Mouse (Mus musculus): ENCODE results near the gene Txnrd1.

- TF ChIP-seq CTCF (IDR thresholded peaks at IDR 0.05; ENCODE audit: borderline replicate concordance, insufficient read depth, low read depth, low read length) (no peak), POLR2A (IDR thresholded peaks at IDR 0.05; ENCODE audit: borderline replicate concordance, insufficient read depth, low read length) (no peak)
Observed at GRCm38 (mm10) chr10:82860929-82861315, 27.2 kb downstream of the Txnrd1 start.

Data from cerebellum, adult 2 months (tissue).